Mouse (Mus musculus) heart, embryonic 13.5 days (tissue): ENCODE results near the gene Fam53b. TPM values are rescaled to one million over a fixed set of nuclear protein-coding genes. Genes with fewer than 3 reads are reported as not detected.

Source experiments
- ATAC-seq: fragments of 200-750 bp; cut with Nextera tagmentation; 2 replicates; pipeline ENCODE4 v1.8.0; 2017; ENCODE audit warnings: moderate TSS enrichment; ENCODE audit not compliant: insufficient number of reproducible peaks, low FRiP score, low TSS enrichment; ENCODE audit errors: extremely low read depth
- H3K27ac ChIP-seq: fragments of 300-500 bp; sonication (generic); replicated peaks from 2 replicates; pipeline ENCODE4 v1.5.1; 2015; ENCODE audit warnings: moderate library complexity, mild to moderate bottlenecking, inconsistent platforms
- H3K27me3 ChIP-seq: fragments of 300-500 bp; sonication (generic); replicated peaks from 2 replicates; pipeline ENCODE4 v1.6.1; 2015; ENCODE audit warnings: mild to moderate bottlenecking, inconsistent platforms
- H3K36me3 ChIP-seq: fragments of 300-500 bp; sonication (generic); 2 replicates; pipeline ENCODE4 v1.6.1; 2015; ENCODE audit warnings: mild to moderate bottlenecking, inconsistent platforms
- H3K4me1 ChIP-seq: fragments of 300-500 bp; sonication (generic); 2 replicates; pipeline ENCODE4 v1.6.1; 2015; ENCODE audit warnings: inconsistent platforms
- H3K4me2 ChIP-seq: fragments of 300-500 bp; sonication (generic); 2 replicates; pipeline ENCODE4 v1.6.1; 2015; ENCODE audit warnings: inconsistent platforms, mild to moderate bottlenecking, moderate library complexity
- H3K4me3 ChIP-seq: fragments of 300-500 bp; sonication (generic); 2 replicates; pipeline ENCODE4 v1.5.1; 2015; ENCODE audit warnings: moderate library complexity, mild to moderate bottlenecking, inconsistent platforms
- H3K9ac ChIP-seq: fragments of 300-500 bp; sonication (generic); 2 replicates; pipeline ENCODE4 v1.6.1; 2015; ENCODE audit warnings: inconsistent platforms, mild to moderate bottlenecking, moderate library complexity
- H3K9me3 ChIP-seq: fragments of 300-500 bp; sonication (generic); 2 replicates; pipeline ENCODE4 v1.6.1; 2016; ENCODE audit warnings: inconsistent platforms
- WGBS: fragments of 180-500 bp; shearing (Covaris S2); methylation state at CpG from one replicate; pipeline ENCODE4 v1.1.7; 2015; ENCODE audit warnings: mixed read lengths; 5-methylcytosine and 5-hydroxymethylcytosine counted together
- polyA plus RNA-seq: library from polyadenylated mRNA; unstranded; fragments of >200 nt; fragmentation: Nextera tagmentation; extraction: Ambion mirVana; gene quantifications from 2 replicates; pipeline ENCODE4 v1.2.1, GENCODE M21; 2015

The Fam53b gene
- polyA plus RNA-seq, 1 experiment from 2014 or later, result 12.5 TPM

- WGBS, result 90% methylated on average over 4 of the region's 4 CpGs
- no peak for ATAC-seq
- Histone ChIP-seq H3K36me3 (peaks cover 62% of the 10 kb centered on the region), H3K9me3 (no peaks in the 10 kb centered on the region), H3K27ac (no peak overlapping the region), H3K9ac (no peak overlapping the region), H3K4me2 (no peak overlapping the region), H3K27me3 (no peaks in the 10 kb centered on the region), H3K4me3 (no peak overlapping the region), H3K4me1 (no peaks in the 10 kb centered on the region)
These were observed 17.3 kb upstream of the Fam53b start for GRCm38 (mm10) chr7:132830955-132831354.

- ATAC-seq, result no peak
- H3K4me3 ChIP-seq, result no peak overlapping the region
- WGBS, result 12% methylated on average over 1 of the region's 1 CpGs
These were observed 10.8 kb upstream of the Fam53b start for GRCm38 (mm10) chr7:132824346-132825022.

GRCm38 (mm10) chr7:132823832-132824231 lies 10.1 kb upstream of the Fam53b start:
- no peak for ATAC-seq
- Histone ChIP-seq H3K9ac (no peak overlapping the region), H3K36me3 (peaks cover 52% of the 10 kb centered on the region), H3K4me3 (no peak overlapping the region), H3K4me1 (no peaks in the 10 kb centered on the region), H3K4me2 (no peak overlapping the region), H3K27ac (no peak overlapping the region), H3K9me3 (no peaks in the 10 kb centered on the region), H3K27me3 (no peaks in the 10 kb centered on the region)

More at GRCm38 (mm10) chr7:132824346-132825022, 10.8 kb upstream of the Fam53b start:
- Histone ChIP-seq H3K27me3 (no peaks in the 10 kb centered on the region), H3K4me1 (no peaks in the 10 kb centered on the region), H3K27ac (no peak overlapping the region), H3K9me3 (no peaks in the 10 kb centered on the region), H3K4me2 (no peak overlapping the region), H3K36me3 (peaks cover 52% of the 10 kb centered on the region), H3K9ac (no peak overlapping the region)

- H3K4me3 ChIP-seq, result no peak overlapping the region
- no peaks in the 10 kb centered on the region for H3K9me3 ChIP-seq
- H3K27ac ChIP-seq, result no peak overlapping the region
- H3K4me1 ChIP-seq, result no peaks in the 10 kb centered on the region
- no peak overlapping the region for H3K9ac ChIP-seq
- ATAC-seq, result no peak
- 65% methylated on average over 3 of the region's 3 CpGs for WGBS
- no peak overlapping the region for H3K4me2 ChIP-seq
- H3K27me3 ChIP-seq, result no peaks in the 10 kb centered on the region
- H3K36me3 ChIP-seq, result peaks cover 30% of the 10 kb centered on the region
These were observed 7.0 kb upstream of the Fam53b start for GRCm38 (mm10) chr7:132820692-132821091.

GRCm38 (mm10) chr7:132817056-132817455 lies 3.4 kb upstream of the Fam53b start:
- no peak overlapping the region for H3K4me3 ChIP-seq
- no peaks in the 10 kb centered on the region for H3K27me3 ChIP-seq
- no peaks in the 10 kb centered on the region for H3K9me3 ChIP-seq
- ATAC-seq, result no peak
- no peak overlapping the region for H3K4me2 ChIP-seq
- peaks cover 15% of the 10 kb centered on the region; the same call in 1 of the 2 replicates for H3K36me3 ChIP-seq
- peaks cover 12% of the 10 kb centered on the region for H3K4me1 ChIP-seq
- no peak overlapping the region for H3K9ac ChIP-seq
- WGBS, result 88% methylated on average over 6 of the region's 6 CpGs
- H3K27ac ChIP-seq, result no peak overlapping the region

GRCm38 (mm10) chr7:132816528-132816927 lies 2.8 kb upstream of the Fam53b start:
- no peaks in the 10 kb centered on the region for H3K9me3 ChIP-seq
- peaks cover 15% of the 10 kb centered on the region; the same call in 1 of the 2 replicates for H3K36me3 ChIP-seq
- 89% methylated on average over 2 of the region's 2 CpGs for WGBS
- H3K4me3 ChIP-seq, result no peak overlapping the region
- H3K27ac ChIP-seq, result no peak overlapping the region
- no peak overlapping the region for H3K9ac ChIP-seq
- no peak for ATAC-seq
- peaks cover 17% of the 10 kb centered on the region for H3K4me1 ChIP-seq
- H3K27me3 ChIP-seq, result no peaks in the 10 kb centered on the region
- no peak overlapping the region for H3K4me2 ChIP-seq

- peaks cover 31% of the 10 kb centered on the region for H3K4me1 ChIP-seq
- 76% methylated on average over 5 of the region's 5 CpGs for WGBS
These were observed 1.4 kb upstream of the Fam53b start for GRCm38 (mm10) chr7:132815081-132815480.

GRCm38 (mm10) chr7:132814089-132814450 lies 384 bp upstream of the Fam53b start:
- peaks cover 42% of the 10 kb centered on the region for H3K4me1 ChIP-seq
- ATAC-seq, result no peak
- peak overlapping the region; percentile 79 for H3K4me3 ChIP-seq
- 1% methylated on average over 7 of the region's 7 CpGs for WGBS
- no peaks in the 10 kb centered on the region for H3K27me3 ChIP-seq
- H3K27ac ChIP-seq, result peak overlapping the region; percentile 94
- peak overlapping the region; percentile 89 for H3K4me2 ChIP-seq
- peaks cover 6% of the 10 kb centered on the region; the same call in 1 of the 2 replicates for H3K36me3 ChIP-seq
- peak overlapping the region; percentile 91 for H3K9ac ChIP-seq
- no peaks in the 10 kb centered on the region for H3K9me3 ChIP-seq

More at GRCm38 (mm10) chr7:132815081-132815480, 1.4 kb upstream of the Fam53b start:
- Histone ChIP-seq H3K36me3 (peaks cover 8% of the 10 kb centered on the region; the same call in 1 of the 2 replicates), H3K9me3 (no peaks in the 10 kb centered on the region), H3K27me3 (no peaks in the 10 kb centered on the region), H3K4me2 (no peak overlapping the region), H3K27ac (no peak overlapping the region), H3K4me3 (no peak overlapping the region), H3K9ac (no peak overlapping the region)
- ATAC-seq, result no peak

- Histone ChIP-seq H3K27me3 (no peaks in the 10 kb centered on the region), H3K9me3 (no peaks in the 10 kb centered on the region), H3K4me3 (peak overlapping the region; percentile 79), H3K9ac (peak overlapping the region; percentile 91), H3K4me2 (peak overlapping the region; percentile 89), H3K36me3 (0 out of 2 replicates have a peak, but pooled peaks cover 2% of the 10 kb centered on the region), H3K27ac (peak overlapping the region; percentile 94), H3K4me1 (peaks cover 54% of the 10 kb centered on the region)
- ATAC-seq, result peak; percentile 39; the same call in 1 of the 2 replicates
- WGBS, result under 1% methylated on average over 59 of the region's 59 CpGs
These were observed 869 bp downstream of the Fam53b start for GRCm38 (mm10) chr7:132812619-132813415.

GRCm38 (mm10) chr7:132811716-132812618 lies 1.7 kb downstream of the Fam53b start:
- peak overlapping the region; percentile 89 for H3K4me2 ChIP-seq
- ATAC-seq, result no peak
- peak overlapping the region; percentile 91 for H3K9ac ChIP-seq
- no peaks in the 10 kb centered on the region for H3K9me3 ChIP-seq
- H3K27me3 ChIP-seq, result no peaks in the 10 kb centered on the region
- H3K27ac ChIP-seq, result peak overlapping the region; percentile 94
- H3K4me3 ChIP-seq, result peak overlapping the region; percentile 79
- 12% methylated on average over 23 of the region's 23 CpGs for WGBS
- 0 out of 2 replicates have a peak, but pooled peaks cover under 1% of the 10 kb centered on the region for H3K36me3 ChIP-seq
- peaks cover 63% of the 10 kb centered on the region for H3K4me1 ChIP-seq

GRCm38 (mm10) chr7:132810879-132811278 lies 2.8 kb downstream of the Fam53b start:
- ATAC-seq, result no peak
- peaks cover 73% of the 10 kb centered on the region for H3K4me1 ChIP-seq
- no peaks in the 10 kb centered on the region for H3K9me3 ChIP-seq
- no peak overlapping the region for H3K4me3 ChIP-seq
- WGBS, result 83% methylated on average over 1 of the region's 1 CpGs
- no peaks in the 10 kb centered on the region for H3K27me3 ChIP-seq
- no peak overlapping the region for H3K27ac ChIP-seq
- H3K9ac ChIP-seq, result no peak overlapping the region
- peak overlapping the region; percentile 89; the same call in 1 of the 2 replicates for H3K4me2 ChIP-seq
- no peaks in the 10 kb centered on the region for H3K36me3 ChIP-seq
